Mouse (Mus musculus) myocyte (in vitro differentiated cells): ENCODE data around the gene Gm17657.

Experiments
- CEBPB ChIP-seq: IDR thresholded peaks from 2 replicates; pipeline ENCODE4 v1.6.1; 2011; ENCODE audit warnings: mild to moderate bottlenecking, moderate library complexity; ENCODE audit not compliant: poor library complexity, insufficient read depth, severe bottlenecking
- E2F4 ChIP-seq: IDR thresholded peaks from one replicate; pipeline ENCODE4 v1.6.1; 2011; ENCODE audit warnings: mild to moderate bottlenecking, control low read depth, moderate library complexity; ENCODE audit not compliant: insufficient read depth
- MAX ChIP-seq: IDR thresholded peaks from one replicate; pipeline ENCODE4 v1.6.1; 2011; ENCODE audit warnings: low read depth, mild to moderate bottlenecking, control low read depth
- MYOD1 ChIP-seq, 3 experiments: IDR thresholded peaks; one replicate each; pipeline ENCODE4 v1.6.1; 2011; ENCODE audit warnings: control low read depth in 2 of 3, low read depth in 2 of 3, mild to moderate bottlenecking in 2 of 3, moderate library complexity in 1 of 3; ENCODE audit not compliant: insufficient read length in 2 of 3, control insufficient read depth in 1 of 3
- MYOG ChIP-seq, 3 experiments: IDR thresholded peaks; one replicate each; pipeline ENCODE4 v1.6.1; 2011; ENCODE audit warnings: control low read depth in 2 of 3, low read depth in 2 of 3, mild to moderate bottlenecking in 2 of 3; ENCODE audit not compliant: insufficient read length in 2 of 3, control insufficient read depth in 1 of 3, insufficient read depth in 1 of 3
- POLR2A ChIP-seq: IDR thresholded peaks from one replicate; pipeline ENCODE4 v1.6.1; 2011; ENCODE audit warnings: low read depth, mild to moderate bottlenecking, control low read depth, moderate library complexity; ENCODE audit not compliant: insufficient read length
- POLR2AphosphoS2 ChIP-seq: IDR thresholded peaks from one replicate; pipeline ENCODE4 v1.6.1; 2011; ENCODE audit warnings: low read depth, control low read depth; ENCODE audit not compliant: insufficient read length
- REST ChIP-seq: IDR thresholded peaks from one replicate; pipeline ENCODE4 v1.6.1; 2011; ENCODE audit warnings: mild to moderate bottlenecking, control low read depth, moderate library complexity; ENCODE audit not compliant: insufficient read depth, insufficient read length
- TCF12 ChIP-seq: IDR thresholded peaks from one replicate; pipeline ENCODE4 v1.6.1; 2011; ENCODE audit warnings: mild to moderate bottlenecking, control low read depth; ENCODE audit not compliant: poor library complexity, insufficient read depth, severe bottlenecking
- TCF3 ChIP-seq: IDR thresholded peaks from one replicate; pipeline ENCODE4 v1.6.1; 2011; ENCODE audit warnings: low read depth, control low read depth; ENCODE audit not compliant: insufficient read length
- USF1 ChIP-seq: IDR thresholded peaks from one replicate; pipeline ENCODE4 v1.6.1; 2011; ENCODE audit warnings: low read depth, mild to moderate bottlenecking, control low read depth, moderate library complexity

DNA sequence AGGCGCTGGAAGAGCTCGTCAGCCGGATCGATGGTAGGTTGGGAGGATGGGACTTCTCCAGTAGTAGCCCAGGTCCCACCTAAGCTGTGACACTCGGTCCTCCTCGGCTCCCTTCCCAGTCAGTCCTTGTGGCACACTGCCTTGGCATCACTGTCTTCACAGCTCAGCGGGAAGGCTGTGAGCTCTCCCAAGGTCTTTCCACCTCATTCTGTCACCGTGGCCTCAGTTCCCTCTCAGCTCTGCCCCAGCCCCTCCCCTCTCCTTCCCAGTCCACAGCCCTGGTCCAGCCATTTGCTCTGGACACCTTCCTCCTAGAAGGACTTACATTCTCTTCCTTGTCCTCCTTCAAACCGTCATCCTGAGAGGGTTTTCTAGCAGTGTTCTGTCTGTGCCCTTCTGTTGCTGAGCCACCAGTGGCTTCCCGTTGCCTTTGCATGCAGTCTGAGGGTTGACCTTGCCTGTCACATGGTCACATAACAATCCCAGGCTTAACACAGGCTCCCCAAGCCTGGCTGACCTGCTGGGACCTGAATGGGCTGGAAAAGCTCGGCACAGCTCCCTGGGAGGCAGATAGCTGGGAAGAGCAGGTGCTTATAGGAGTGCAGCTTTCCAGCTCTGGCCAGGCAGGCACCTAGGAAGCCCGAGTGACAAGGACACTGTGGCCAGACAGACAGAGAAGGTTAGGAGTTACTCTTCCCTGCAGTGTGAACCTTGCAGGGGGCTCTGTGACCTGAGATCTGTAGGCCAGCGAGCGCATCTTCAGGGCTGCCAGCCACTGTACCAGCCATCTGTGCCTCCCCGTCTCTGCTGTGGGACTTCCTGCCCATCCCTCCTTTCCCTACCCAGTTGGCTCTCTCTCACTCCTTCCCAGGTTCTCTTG is 46.7 kb upstream of the Gm17657 start:
- no peak for TF ChIP-seq USF1
- no peak for TF ChIP-seq POLR2A
- no peak for TF ChIP-seq MAX
- no peak for TF ChIP-seq CEBPB
- no peak for TF ChIP-seq POLR2AphosphoS2
- TF ChIP-seq TCF12 = no peak
- TF ChIP-seq MYOG (IDR thresholded peaks at IDR 0.05; ENCODE audit: control insufficient read depth in 1 of 3, insufficient read depth in 1 of 3, insufficient read length in 2 of 3, low read depth in 2 of 3) = no peak
- TF ChIP-seq REST = no peak
- TF ChIP-seq MYOD1 (IDR thresholded peaks at IDR 0.05; ENCODE audit: control insufficient read depth in 1 of 3, insufficient read length in 2 of 3, low read depth in 2 of 3) = no peak
- no peak for TF ChIP-seq TCF3
- no peak for TF ChIP-seq E2F4
